Mouse (Mus musculus): ENCODE results near the gene Rnd3. TPM values are rescaled to one million over a fixed set of nuclear protein-coding genes. Genes with fewer than 3 reads are reported as not detected.

The Rnd3 gene
- 10 to 100 TPM; 15.3 to 18.9 TPM for total RNA-seq (2021)

GRCm38 (mm10) chr2:51148975-51149374, at the start of gene Rnd3:
Gene Rnd3, minus strand, starts transcription at chr2:51149111.
- intact Hi-C loops (cut with DNase I): loop anchor here (2.0 to 10.0 kb wide), 7 partner anchors 354 to 842 kb away; no protein-coding TSS in a partner anchor

GRCm38 (mm10) chr2:51192319-51192718, 43.4 kb upstream of the Rnd3 start:
- peak in 1 of 2 experiments; percentile 4 for DNase-seq

More at GRCm38 (mm10) chr2:51148975-51149374, at the start of gene Rnd3:
- DNase-seq: peak; percentile 95 to 96

GRCm38 (mm10) chr2:51185762-51186161, 36.9 kb upstream of the Rnd3 start:
- intact Hi-C loops (cut with DNase I): no loop called here
- no peak for DNase-seq

More at GRCm38 (mm10) chr2:51192319-51192718, 43.4 kb upstream of the Rnd3 start:
- intact Hi-C loops (cut with DNase I): no loop called here

- no peak for DNase-seq
- intact Hi-C loops (cut with DNase I): no loop called here
These were observed 34.1 kb upstream of the Rnd3 start for GRCm38 (mm10) chr2:51182990-51183389.

DNA sequence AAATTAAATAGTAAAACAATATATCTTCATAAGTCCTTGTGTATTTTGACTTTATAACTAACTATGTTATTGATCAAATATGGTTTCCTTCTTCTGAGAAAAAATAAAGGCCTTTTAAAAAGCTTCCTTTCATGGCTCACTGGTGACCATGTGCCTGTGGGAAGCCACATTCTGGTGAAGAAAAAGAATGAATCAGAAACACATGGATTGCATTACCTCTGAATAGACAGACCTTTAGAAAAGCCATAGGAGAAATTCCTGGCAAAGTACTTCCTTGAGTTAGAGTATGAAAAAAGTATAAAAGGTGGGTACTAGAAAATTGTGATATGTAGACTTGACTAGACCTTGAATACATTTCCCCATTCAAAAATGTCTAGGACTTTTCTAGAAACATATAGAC, 32.5 kb upstream of the Rnd3 start:
- no peak for DNase-seq
- intact Hi-C loops (cut with DNase I): no loop called here

DNA sequence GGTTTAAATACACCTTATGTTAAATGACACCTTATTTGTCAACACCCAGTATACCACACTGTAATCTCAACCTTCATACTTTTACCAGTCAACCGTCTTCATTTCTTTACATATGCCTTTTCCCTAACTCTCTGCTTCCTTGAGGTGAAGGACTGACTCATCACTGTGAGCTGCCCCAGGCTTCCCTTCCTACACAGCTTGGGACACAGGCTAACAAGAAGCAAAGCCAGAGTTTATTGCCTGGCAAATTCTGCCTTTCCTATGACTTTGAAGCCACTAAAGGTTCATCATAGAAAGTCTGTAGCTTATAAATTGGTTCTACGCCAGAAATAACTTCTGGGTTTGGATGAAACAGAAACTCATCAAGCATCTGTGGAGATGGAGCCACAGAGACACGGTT, 30.2 kb upstream of the Rnd3 start:
- intact Hi-C loops (cut with DNase I): no loop called here
- no peak for DNase-seq

- intact Hi-C loops (cut with DNase I): no loop called here
- DNase-seq: no peak
These were observed 28.7 kb upstream of the Rnd3 start for GRCm38 (mm10) chr2:51177615-51178014.

GRCm38 (mm10) chr2:51175276-51175675, 26.4 kb upstream of the Rnd3 start:
- intact Hi-C loops (cut with DNase I): no loop called here
- DNase-seq: no peak

- intact Hi-C loops (cut with DNase I): no loop called here
- no peak for DNase-seq
These were observed 12.2 kb upstream of the Rnd3 start for GRCm38 (mm10) chr2:51161110-51161509.

- DNase-seq: peak; percentile 48 to 61
- intact Hi-C loops (cut with DNase I): loop anchor here (2.0 to 10.0 kb wide), 7 partner anchors 354 to 842 kb away; no protein-coding TSS in a partner anchor
These were observed 457 bp downstream of the Rnd3 start for GRCm38 (mm10) chr2:51148454-51148853.

DNA sequence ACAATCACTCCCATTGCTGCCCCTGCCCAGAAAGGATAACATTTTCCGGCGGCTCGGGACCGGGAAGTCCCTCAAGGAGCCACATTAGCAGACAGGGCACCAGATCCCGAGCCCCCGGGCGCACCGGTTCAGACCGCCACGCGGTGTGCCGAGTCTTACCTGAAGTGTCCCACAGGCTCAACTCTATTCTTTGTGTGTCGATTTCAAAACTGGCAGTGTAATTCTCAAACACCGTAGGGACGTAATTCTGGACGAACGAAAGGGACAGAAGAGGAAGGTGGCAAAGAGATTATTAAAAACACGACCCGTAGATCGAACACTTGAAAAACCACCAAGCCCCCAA, 875 bp downstream of the Rnd3 start:
- no peak for DNase-seq
- intact Hi-C loops (cut with DNase I): loop anchor here (2.0 to 10.0 kb wide), 7 partner anchors 353 to 841 kb away; no protein-coding TSS in a partner anchor

- peak; percentile 75 to 89 for DNase-seq
- intact Hi-C loops (cut with DNase I): loop anchor here (2.0 to 10.0 kb wide), 8 partner anchors 353 to 925 kb away; partner anchors contain the start of gene Rif1
These were observed 1.4 kb downstream of the Rnd3 start for GRCm38 (mm10) chr2:51147318-51148064.

DNA sequence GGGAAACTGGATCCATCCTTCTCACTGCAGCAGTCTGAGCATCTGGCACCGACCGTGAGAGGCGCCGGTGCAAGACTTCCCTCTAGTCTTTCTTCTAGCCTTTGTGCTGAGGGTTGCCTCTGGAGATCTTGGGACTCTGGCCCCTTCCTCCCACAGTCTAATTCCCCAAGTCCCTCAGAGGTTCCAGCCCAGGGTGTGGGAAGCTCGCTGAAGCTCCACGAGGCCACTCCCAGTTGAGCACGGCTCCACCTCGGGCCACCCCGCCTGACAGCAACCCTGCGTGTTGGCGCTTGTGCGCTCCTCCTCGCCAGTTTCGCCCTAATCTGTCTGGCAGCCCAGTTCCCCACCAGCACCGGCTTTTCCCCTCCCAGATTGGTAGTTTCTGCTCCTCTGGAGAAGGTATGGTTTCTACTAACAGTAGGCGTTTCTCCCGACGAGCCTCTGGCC, 2.0 kb downstream of the Rnd3 start:
- peak; percentile 77 to 87 for DNase-seq
- intact Hi-C loops (cut with DNase I): loop anchor here (2.0 to 10.0 kb wide), 7 partner anchors 352 to 926 kb away; partner anchors contain the start of gene Rif1

- DNase-seq: peak; percentile 48 to 59
- intact Hi-C loops (cut with DNase I): loop anchor here (2.0 to 10.0 kb wide), 7 partner anchors 351 to 927 kb away; partner anchors contain the start of gene Rif1
These were observed 3.0 kb downstream of the Rnd3 start for GRCm38 (mm10) chr2:51145838-51146470.

DNA sequence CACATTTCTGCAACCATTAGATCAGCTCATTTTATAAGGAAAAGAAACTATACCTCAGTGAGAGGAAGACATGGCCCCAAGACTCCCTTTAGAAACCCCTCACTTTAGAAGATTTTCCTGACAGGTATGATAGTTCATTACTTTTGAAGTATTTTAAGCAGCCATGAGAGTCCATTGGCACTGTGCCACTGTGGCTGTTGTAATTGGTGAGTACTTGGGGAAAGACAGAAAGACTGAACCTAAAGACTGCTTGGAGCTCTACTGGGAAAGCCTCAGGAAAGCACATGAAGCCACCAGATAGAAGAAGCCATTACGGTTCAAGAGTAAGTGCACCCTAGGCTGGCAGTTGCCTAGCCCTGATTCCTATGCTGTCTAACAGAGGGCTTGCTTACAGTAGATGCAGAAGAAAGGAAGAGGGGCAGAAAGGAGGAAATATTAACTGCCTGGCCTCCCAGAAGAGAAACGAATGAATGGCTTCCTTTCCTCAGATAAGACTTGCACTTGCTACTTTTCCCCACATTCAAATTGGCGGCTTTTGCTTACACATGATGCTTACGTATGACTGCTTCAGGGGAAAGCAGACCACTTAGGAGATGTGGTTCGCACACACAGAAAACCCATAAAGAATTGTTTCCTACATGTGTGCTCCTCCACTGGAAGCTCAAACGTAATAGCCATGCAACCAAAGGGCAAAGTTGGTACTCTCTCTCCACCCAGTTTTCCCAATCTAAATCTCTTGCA, 4.4 kb downstream of the Rnd3 start:
- intact Hi-C loops (cut with DNase I): loop anchor here (5.0 to 10.0 kb wide), 6 partner anchors 350 to 770 kb away; no protein-coding TSS in a partner anchor
- no peak for DNase-seq

DNA sequence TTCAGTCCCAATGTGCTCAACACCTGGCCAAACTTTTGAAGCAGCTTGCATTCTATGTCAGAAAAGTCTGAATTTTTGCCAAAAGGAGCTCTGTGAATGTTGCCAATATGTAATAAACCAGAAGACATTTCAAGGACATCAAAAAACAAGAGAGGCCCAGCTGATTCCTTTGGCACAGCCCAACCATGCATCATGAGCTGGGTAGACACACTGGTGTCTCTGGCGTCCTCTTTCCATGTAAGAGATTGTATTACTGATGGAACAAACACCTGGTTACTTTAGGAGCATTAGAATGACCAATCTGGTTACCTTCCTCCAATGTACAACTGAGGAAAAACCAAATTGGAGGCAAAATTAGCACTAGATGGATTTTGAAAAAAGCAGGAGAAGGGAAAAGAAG, 6.5 kb downstream of the Rnd3 start:
- intact Hi-C loops (cut with DNase I): loop anchor here (10.0 kb wide), 2 partner anchors 348 to 772 kb away; no protein-coding TSS in a partner anchor
- no peak for DNase-seq

DNA sequence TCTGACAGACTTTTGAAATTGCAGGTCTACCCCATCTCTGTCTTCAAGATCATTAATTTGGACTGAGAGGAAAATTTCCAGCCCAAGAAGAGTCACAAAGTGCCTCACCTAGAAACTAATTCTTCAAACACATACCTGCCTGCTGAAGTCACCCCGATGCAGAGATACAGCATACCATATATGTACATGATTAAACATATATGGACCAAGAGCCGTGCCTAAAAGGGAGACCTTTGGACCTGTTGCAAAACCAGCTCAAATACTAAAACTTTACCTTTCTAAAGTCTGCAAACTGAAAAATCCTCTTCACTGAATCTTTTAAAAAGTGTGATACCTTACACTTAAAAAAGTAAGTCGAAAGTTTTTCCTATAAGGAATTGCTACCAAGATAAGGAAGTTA, 7.6 kb downstream of the Rnd3 start:
- DNase-seq: no peak
- intact Hi-C loops (cut with DNase I): loop anchor here (10.0 kb wide), 2 partner anchors 347 to 773 kb away; no protein-coding TSS in a partner anchor

DNA sequence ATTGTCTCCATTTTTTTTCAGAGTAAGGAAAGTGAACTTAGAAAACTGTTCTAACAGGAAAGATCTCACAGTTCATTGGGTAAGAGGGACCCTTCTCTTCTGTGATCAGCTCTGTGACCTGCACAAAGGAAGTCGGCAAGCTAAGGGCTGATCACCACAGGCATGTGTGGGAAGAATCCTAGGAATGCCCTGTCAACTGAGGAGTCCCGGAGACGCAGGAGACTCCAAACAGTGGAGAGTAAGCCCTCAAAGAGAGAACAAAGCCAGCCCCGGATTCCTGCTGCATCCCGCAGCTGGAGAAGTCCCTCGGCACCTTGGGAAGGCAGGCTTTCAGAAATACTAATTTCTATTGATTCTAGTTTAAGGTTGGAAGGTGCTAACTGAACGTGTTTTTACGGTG, 8.4 kb downstream of the Rnd3 start:
- intact Hi-C loops (cut with DNase I): loop anchor here (10.0 kb wide), 2 partner anchors 346 to 774 kb away; no protein-coding TSS in a partner anchor
- no peak for DNase-seq

GRCm38 (mm10) chr2:51139912-51140446, 8.9 kb downstream of the Rnd3 start:
- DNase-seq: no peak
- intact Hi-C loops (cut with DNase I): loop anchor here (10.0 kb wide), 2 partner anchors 345 to 775 kb away; no protein-coding TSS in a partner anchor
